Mouse (Mus musculus): ENCODE results near the gene Plekhg6. TPM values are rescaled to one million over a fixed set of nuclear protein-coding genes. Genes with fewer than 3 reads are reported as not detected.

Plekhg6 gene
- polyA plus RNA-seq (2012): not detected in 2 replicates

- no peak for TF ChIP-seq GATA1 (IDR thresholded peaks at IDR 0.05; ENCODE audit: low read length)
These were observed at the start of gene Plekhg6 for GRCm38 (mm10) chr6:125380372-125381360. Gene Plekhg6 (minus strand): TSS chr6:125380793.

- TF ChIP-seq GATA1 (IDR thresholded peaks at IDR 0.05; ENCODE audit: low read length): no peak
These were observed 49.1 kb upstream of the Plekhg6 start for GRCm38 (mm10) chr6:125429741-125430140.

GRCm38 (mm10) chr6:125426383-125427360, 46.1 kb upstream of the Plekhg6 start:
- TF ChIP-seq GATA1 (IDR thresholded peaks at IDR 0.05; ENCODE audit: low read length): no peak

- TF ChIP-seq GATA1 (IDR thresholded peaks at IDR 0.05; ENCODE audit: low read length): no peak
These were observed 44.9 kb upstream of the Plekhg6 start for GRCm38 (mm10) chr6:125425205-125426090.

GRCm38 (mm10) chr6:125424156-125424555, 43.6 kb upstream of the Plekhg6 start:
- TF ChIP-seq GATA1 (IDR thresholded peaks at IDR 0.05; ENCODE audit: low read length): no peak

GRCm38 (mm10) chr6:125423507-125423906, 42.9 kb upstream of the Plekhg6 start:
- no peak for TF ChIP-seq GATA1 (IDR thresholded peaks at IDR 0.05; ENCODE audit: low read length)

- TF ChIP-seq GATA1 (IDR thresholded peaks at IDR 0.05; ENCODE audit: low read length): no peak
These were observed 42.5 kb upstream of the Plekhg6 start for GRCm38 (mm10) chr6:125423099-125423498.

GRCm38 (mm10) chr6:125422051-125422822, 41.6 kb upstream of the Plekhg6 start:
- no peak for TF ChIP-seq GATA1 (IDR thresholded peaks at IDR 0.05; ENCODE audit: low read length)

- no peak for TF ChIP-seq GATA1 (IDR thresholded peaks at IDR 0.05; ENCODE audit: low read length)
These were observed 40.0 kb upstream of the Plekhg6 start for GRCm38 (mm10) chr6:125420458-125421063.

- TF ChIP-seq GATA1 (IDR thresholded peaks at IDR 0.05; ENCODE audit: low read length): no peak
These were observed 38.2 kb upstream of the Plekhg6 start for GRCm38 (mm10) chr6:125418744-125419143.

- no peak for TF ChIP-seq GATA1 (IDR thresholded peaks at IDR 0.05; ENCODE audit: low read length)
These were observed 32.7 kb upstream of the Plekhg6 start for GRCm38 (mm10) chr6:125413326-125413725.

- no peak for TF ChIP-seq GATA1 (IDR thresholded peaks at IDR 0.05; ENCODE audit: low read length)
These were observed 31.1 kb upstream of the Plekhg6 start for GRCm38 (mm10) chr6:125411661-125412060.

GRCm38 (mm10) chr6:125410995-125411547, 30.5 kb upstream of the Plekhg6 start:
- TF ChIP-seq GATA1 (IDR thresholded peaks at IDR 0.05; ENCODE audit: low read length): no peak
